Mouse (Mus musculus) CD8-positive naive resting alpha-beta T cell, adult 2 months (primary cell): ENCODE data around the gene F8.
"Not testable (repeated sequence)": the region's sequence is repeated elsewhere in the genome, so short reads cannot be mapped to it uniquely, and the experiment has no call there.

Experiments used
- DNase-seq, 2 experiments: peaks; one replicate each; pipeline ENCODE4 v3.0.0; 2022; ENCODE audit warnings: low read depth in 2 of 2, low spot score in 2 of 2

Gene F8

DNA sequence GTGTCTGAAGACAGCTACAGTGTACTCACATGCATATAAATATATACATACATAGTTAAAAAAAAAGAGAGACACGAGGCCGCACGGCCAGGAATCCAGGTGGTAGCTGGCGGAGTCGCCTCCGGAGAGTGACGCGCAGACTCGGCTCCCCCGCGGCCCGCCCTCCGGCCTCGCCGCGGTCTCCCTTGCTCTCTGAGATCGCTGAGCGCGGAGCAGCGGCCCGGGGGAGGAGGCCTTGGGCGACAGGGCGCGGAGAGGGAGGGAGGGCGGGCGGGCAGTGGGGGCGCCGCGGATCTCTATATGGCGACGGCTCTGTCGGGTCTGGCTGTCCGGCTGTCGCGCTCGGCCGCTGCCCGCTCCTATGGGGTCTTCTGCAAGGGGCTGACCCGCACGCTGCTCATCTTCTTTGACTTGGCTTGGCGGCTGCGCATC, 239.3 kb downstream of the F8 start:
- not testable (repeated sequence) for DNase-seq

DNA sequence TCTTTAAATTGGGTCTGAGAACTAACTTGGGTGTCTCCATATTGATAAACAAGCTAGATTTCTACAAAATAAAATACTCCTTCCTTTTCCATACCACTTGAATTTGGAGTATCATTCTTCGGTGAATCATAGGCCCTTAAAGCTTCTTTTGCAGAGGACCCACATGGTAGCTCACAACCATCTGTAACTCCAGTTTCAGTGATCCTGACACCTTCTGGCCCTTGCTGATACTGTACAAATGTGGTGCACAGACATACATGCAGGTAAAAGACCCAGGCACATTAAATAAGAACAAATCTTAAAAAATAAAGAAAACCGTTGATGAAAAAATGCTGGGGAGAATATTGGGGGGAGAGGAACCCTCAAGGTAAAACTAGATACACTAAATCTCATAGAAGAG, 244.2 kb downstream of the F8 start:
- DNase-seq, result no peak

DNA sequence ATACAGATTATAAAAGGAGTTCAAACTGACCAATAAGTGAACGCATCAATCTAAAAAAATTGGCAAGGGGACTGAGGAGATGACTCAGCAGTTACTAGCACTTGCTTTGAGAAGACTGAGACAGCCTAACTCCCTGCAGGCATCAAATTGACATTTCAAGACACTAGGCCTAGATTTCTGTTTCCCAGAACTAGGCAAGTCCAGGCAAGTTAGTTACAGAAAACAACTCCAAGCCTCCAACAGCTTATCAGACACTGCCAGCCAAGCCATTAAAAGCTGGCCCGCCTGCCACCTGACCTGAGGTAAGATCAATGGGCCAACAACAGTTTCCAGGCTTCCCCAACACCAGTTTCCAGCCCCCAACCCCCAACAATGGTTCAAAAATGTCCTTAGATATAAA, 244.7 kb downstream of the F8 start:
- DNase-seq, result no peak

DNA sequence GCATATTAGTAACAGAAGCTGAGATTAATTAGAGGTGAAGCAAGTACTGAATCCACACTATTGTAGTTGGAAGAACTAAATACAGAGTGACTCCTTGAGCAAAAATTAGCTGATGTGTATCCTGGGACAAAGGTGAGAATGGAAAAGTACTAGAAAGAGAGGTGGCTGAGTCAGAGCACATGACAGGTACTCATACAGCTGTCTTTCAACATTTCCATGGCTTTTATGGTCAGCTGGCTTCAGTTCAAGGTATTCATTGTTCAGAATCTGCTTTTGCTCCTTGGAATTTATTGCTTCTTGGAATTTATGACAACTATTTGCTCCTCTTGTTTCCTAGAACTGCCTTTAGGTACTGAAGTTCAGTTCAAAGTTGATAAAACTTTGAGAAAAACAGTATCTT, 245.5 kb downstream of the F8 start:
- DNase-seq, result no peak

DNA sequence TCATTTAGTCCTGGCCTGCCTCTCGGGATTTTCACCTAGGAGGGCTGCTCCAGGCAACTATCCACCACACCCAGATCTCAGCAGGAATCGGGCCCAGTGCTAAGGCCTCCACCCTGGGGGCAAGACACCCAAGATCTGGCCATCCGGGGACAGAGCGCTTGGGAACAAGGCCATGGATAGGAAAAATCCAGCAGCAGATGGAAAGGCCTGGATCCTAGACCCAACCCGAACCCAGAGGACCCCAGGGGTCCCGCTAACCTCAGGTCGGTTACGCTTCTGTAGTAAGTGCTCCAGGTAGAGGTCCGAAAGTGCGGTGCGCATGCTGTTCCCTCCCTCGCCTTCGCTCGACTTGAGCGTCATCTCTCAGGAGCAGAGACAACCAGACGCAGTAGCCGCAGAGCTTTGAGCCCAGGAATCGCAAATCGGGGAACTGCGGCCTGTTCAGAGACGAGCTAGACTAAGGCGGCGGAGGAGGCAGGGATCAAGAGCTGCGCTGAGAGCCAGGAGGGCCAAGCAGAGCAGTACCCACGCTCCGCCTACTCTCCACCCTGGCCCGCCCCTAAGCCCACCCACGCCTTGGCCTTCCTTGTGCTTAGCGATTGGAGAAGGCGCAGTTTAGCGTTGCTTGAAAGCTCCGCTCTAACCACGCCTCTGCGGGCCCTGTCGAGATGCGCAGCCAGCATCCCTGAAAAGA, 251.8 kb downstream of the F8 start, which contains the start of gene Mpp1:
TSS of gene Mpp1 (minus strand) at position 550 of the 694 bp plus-strand sequence.
- DNase-seq, result peak; percentile 44 to 66

DNA sequence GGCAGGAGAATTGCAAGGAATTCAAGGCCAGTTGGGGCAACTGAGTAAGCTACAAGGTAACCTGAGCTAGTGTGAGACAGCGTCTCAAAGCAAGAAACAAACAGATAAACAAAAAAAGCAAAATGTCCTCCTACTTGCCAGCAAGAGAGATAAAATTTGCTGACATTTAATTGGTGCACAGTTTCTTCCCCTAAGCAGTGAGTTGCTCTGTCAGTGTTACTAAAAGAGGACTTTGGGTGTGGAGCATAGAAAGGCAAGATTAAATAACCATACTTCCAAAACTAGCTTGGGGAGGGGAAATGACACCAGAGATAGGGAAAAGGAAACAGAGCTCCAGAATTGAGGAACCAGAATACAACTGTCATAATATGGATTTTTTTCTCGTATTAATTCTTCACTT, 252.9 kb downstream of the F8 start:
- no peak for DNase-seq

DNA sequence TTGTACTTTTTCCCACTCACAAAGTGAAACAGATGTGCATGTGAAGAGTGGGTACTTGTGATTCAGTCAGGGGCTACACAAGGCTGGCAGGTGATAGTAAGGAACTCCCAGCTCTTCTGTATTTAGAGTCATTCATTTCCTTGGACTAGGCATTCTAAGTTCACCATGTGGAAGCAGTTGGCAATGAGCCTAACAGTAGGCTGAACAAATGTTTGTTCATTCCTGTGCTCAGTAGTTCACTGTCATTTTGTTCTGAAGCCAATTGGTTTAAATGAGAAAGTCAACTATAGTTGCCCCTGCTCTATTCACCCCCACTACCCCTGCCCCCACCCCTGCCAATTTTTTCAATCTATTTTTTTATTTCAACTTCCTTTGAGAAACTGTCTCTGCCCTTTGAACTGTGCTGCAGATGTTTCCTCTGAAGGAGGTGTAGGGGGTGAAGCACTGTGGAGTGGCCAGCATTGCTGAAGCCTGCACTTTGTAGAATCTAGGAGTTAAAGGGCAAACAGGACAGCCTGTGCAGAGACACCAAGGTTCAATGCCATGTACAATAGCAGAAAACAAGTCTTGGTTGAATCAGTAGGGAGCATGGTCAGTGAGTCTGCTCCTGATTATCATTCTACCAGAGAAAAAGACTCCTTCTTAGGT, 254.0 kb downstream of the F8 start:
- DNase-seq, result no peak

DNA sequence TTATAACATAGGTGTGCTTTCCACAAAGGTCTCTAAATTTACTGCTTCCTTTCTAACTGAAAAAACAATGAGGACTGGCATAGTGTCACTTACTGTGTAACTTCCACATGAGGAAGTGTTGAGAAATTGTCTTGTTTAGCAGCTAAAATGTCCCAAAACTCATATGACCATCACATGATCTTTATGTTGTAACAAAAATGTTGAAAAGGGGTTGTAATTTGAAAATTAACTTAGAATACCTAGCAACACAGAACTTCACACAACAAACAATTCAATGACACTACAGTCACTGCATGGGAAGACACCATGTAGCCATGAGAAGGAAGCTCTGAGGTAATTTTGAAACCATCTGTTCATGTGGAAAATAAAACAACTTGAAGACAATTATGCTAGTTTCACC, 255.5 kb downstream of the F8 start:
- no peak for DNase-seq

DNA sequence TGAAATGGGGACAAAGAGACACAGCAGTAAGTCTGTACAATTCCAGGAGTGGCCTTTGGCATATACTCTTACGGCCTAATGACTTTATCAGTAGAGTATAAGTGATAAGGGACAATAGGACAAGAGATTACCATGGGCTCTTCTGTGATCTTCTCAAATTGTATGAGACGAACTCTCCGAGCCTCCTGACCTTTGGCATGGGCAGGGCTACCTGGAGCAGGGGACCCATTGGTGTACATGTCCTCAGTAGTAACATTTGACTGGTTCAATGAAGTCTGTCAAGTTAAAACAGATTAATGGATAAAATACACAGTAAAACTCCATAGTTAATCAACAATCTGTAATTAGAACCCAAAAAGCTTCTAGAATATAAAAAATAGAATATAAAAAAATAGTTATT, 256.8 kb downstream of the F8 start:
- no peak for DNase-seq
